Mouse (Mus musculus) liver, embryonic 11.5 days (tissue): ENCODE results near the gene Appbp2. TPM values are rescaled to one million over a fixed set of nuclear protein-coding genes. Genes with fewer than 3 reads are reported as not detected.

Experiments used
- ATAC-seq: fragments of 200-750 bp; cut with Nextera tagmentation; replicated peaks from 2 replicates; pipeline ENCODE4 v1.8.0; 2017; ENCODE audit warnings: moderate number of reproducible peaks, mild to moderate bottlenecking, moderate TSS enrichment, moderate library complexity; ENCODE audit not compliant: low FRiP score
- DNase-seq: peaks from one replicate; pipeline ENCODE4 v3.0.0-alpha.2; 2017; ENCODE audit warnings: low spot score
- H3K27ac ChIP-seq: fragments of 300-500 bp; sonication (generic); 2 replicates; pipeline ENCODE4 v1.5.1; 2014; ENCODE audit warnings: mild to moderate bottlenecking, low read depth, low read length, control low read depth
- H3K27me3 ChIP-seq: fragments of 300-500 bp; sonication (generic); replicated peaks from 2 replicates; pipeline ENCODE4 v1.6.1; 2014; ENCODE audit warnings: low read length, mixed read lengths; ENCODE audit not compliant: control insufficient read depth, insufficient read depth
- H3K36me3 ChIP-seq: fragments of 300-500 bp; sonication (generic); 2 replicates; pipeline ENCODE4 v1.6.1; 2014; ENCODE audit warnings: mild to moderate bottlenecking, low read length, moderate library complexity, mixed read lengths; ENCODE audit not compliant: control insufficient read depth, insufficient read depth
- H3K4me1 ChIP-seq: fragments of 300-500 bp; sonication (generic); replicated peaks from 2 replicates; pipeline ENCODE4 v1.6.1; 2014; ENCODE audit warnings: low read length, mixed read lengths; ENCODE audit not compliant: control insufficient read depth, insufficient read depth
- H3K4me2 ChIP-seq: fragments of 300-500 bp; sonication (generic); 2 replicates; pipeline ENCODE4 v1.6.1; 2014; ENCODE audit warnings: mild to moderate bottlenecking, control low read depth, moderate library complexity
- H3K4me3 ChIP-seq: fragments of 300-500 bp; sonication (generic); 2 replicates; pipeline ENCODE4 v1.5.1; 2014; ENCODE audit warnings: low read depth, low read length, control low read depth
- H3K9ac ChIP-seq: fragments of 300-500 bp; sonication (generic); 2 replicates; pipeline ENCODE4 v1.6.1; 2014; ENCODE audit warnings: low read depth, low read length, control low read depth
- H3K9me3 ChIP-seq: fragments of 300-500 bp; sonication (generic); 2 replicates; pipeline ENCODE4 v1.6.1; 2016; ENCODE audit warnings: low read length, inconsistent platforms, mixed read lengths; ENCODE audit not compliant: control insufficient read depth
- WGBS: fragments of 180-500 bp; shearing (Covaris S2); extraction: QIAGEN DNeasy Blood & Tissue Kit; methylation state at CpG from one replicate; pipeline ENCODE4 v1.1.7; 2014; 5-methylcytosine and 5-hydroxymethylcytosine counted together
- polyA plus RNA-seq: library from polyadenylated mRNA; unstranded; fragments of >200 nt; fragmentation: Nextera tagmentation; extraction: Ambion mirVana; gene quantifications from 2 replicates; pipeline ENCODE4 v1.2.1, GENCODE M21; 2014

Appbp2 gene
- polyA plus RNA-seq, 1 experiment from 2014 or later: 37.1 TPM

- H3K4me1 ChIP-seq: no peaks in the 10 kb centered on the region; the same call in 1 of the 2 replicates
- DNase-seq (peak; percentile 40), ATAC-seq (no peak)
- no peak overlapping the region for H3K4me2 ChIP-seq
- no peaks in the 10 kb centered on the region for H3K9me3 ChIP-seq
- H3K27me3 ChIP-seq: no peaks in the 10 kb centered on the region
- no peak overlapping the region for H3K27ac ChIP-seq
- H3K4me3 ChIP-seq: no peak overlapping the region
- no peaks in the 10 kb centered on the region for H3K36me3 ChIP-seq
- WGBS: 71% methylated on average over 5 of the region's 5 CpGs
- H3K9ac ChIP-seq: no peak overlapping the region
Observed at GRCm38 (mm10) chr11:85184082-85184481, 50.8 kb downstream of the Appbp2 start.

- Histone ChIP-seq H3K9me3 (no peaks in the 10 kb centered on the region), H3K27me3 (no peaks in the 10 kb centered on the region), H3K4me1 (no peaks in the 10 kb centered on the region; the same call in 1 of the 2 replicates), H3K36me3 (no peaks in the 10 kb centered on the region), H3K9ac (peak overlapping the region; percentile 42), H3K27ac (no peak overlapping the region), H3K4me2 (peak overlapping the region; percentile 59), H3K4me3 (peak overlapping the region; percentile 40)
- DNase-seq: no peak
- 33% methylated on average over 13 of the region's 13 CpGs for WGBS
- no peak for ATAC-seq
Observed at GRCm38 (mm10) chr11:85183284-85183779, 51.6 kb downstream of the Appbp2 start.

- Histone ChIP-seq H3K9ac (peak overlapping the region; percentile 42), H3K4me3 (peak overlapping the region; percentile 40), H3K9me3 (no peaks in the 10 kb centered on the region), H3K36me3 (no peaks in the 10 kb centered on the region), H3K27ac (no peak overlapping the region), H3K4me2 (peak overlapping the region; percentile 59), H3K27me3 (no peaks in the 10 kb centered on the region), H3K4me1 (no peaks in the 10 kb centered on the region; the same call in 1 of the 2 replicates)
- DNase-seq: peak; percentile 87
- peak; percentile 82 for ATAC-seq
- 4% methylated on average over 19 of the region's 20 CpGs for WGBS
Observed at GRCm38 (mm10) chr11:85182617-85183283, 52.2 kb downstream of the Appbp2 start.

- Histone ChIP-seq H3K27ac (no peak overlapping the region), H3K4me2 (no peak overlapping the region), H3K9me3 (no peaks in the 10 kb centered on the region), H3K27me3 (no peaks in the 10 kb centered on the region; the same call in 1 of the 2 replicates), H3K4me1 (no peaks in the 10 kb centered on the region; the same call in 1 of the 2 replicates), H3K9ac (no peak overlapping the region), H3K36me3 (no peaks in the 10 kb centered on the region), H3K4me3 (no peak overlapping the region)
- DNase-seq (no peak), ATAC-seq (no peak)
- WGBS: 75% methylated on average over 4 of the region's 4 CpGs
Observed at GRCm38 (mm10) chr11:85178413-85178812, 56.5 kb downstream of the Appbp2 start.

GRCm38 (mm10) chr11:85177761-85178160, 57.2 kb downstream of the Appbp2 start:
- Histone ChIP-seq H3K9ac (no peak overlapping the region), H3K4me1 (no peaks in the 10 kb centered on the region; the same call in 1 of the 2 replicates), H3K36me3 (no peaks in the 10 kb centered on the region), H3K9me3 (no peaks in the 10 kb centered on the region), H3K27ac (no peak overlapping the region), H3K27me3 (no peaks in the 10 kb centered on the region; the same call in 1 of the 2 replicates), H3K4me2 (no peak overlapping the region), H3K4me3 (no peak overlapping the region)
- 74% methylated on average over 6 of the region's 6 CpGs for WGBS
- DNase-seq (no peak), ATAC-seq (no peak)

GRCm38 (mm10) chr11:85175941-85176340, 59.0 kb downstream of the Appbp2 start:
- DNase-seq (no peak), ATAC-seq (no peak)
- H3K4me3 ChIP-seq: no peak overlapping the region
- H3K9ac ChIP-seq: no peak overlapping the region
- no peaks in the 10 kb centered on the region for H3K9me3 ChIP-seq
- 74% methylated on average over 3 of the region's 3 CpGs for WGBS
- no peaks in the 10 kb centered on the region for H3K36me3 ChIP-seq
- H3K27ac ChIP-seq: no peak overlapping the region
- H3K4me2 ChIP-seq: no peak overlapping the region
- no peaks in the 10 kb centered on the region; the same call in 1 of the 2 replicates for H3K27me3 ChIP-seq
- no peaks in the 10 kb centered on the region for H3K4me1 ChIP-seq

- Histone ChIP-seq H3K27ac (no peak overlapping the region), H3K4me3 (no peak overlapping the region), H3K9ac (peak overlapping the region; percentile 26; the same call in 1 of the 2 replicates), H3K36me3 (no peaks in the 10 kb centered on the region), H3K9me3 (no peaks in the 10 kb centered on the region), H3K4me1 (peaks cover 7% of the 10 kb centered on the region), H3K27me3 (no peaks in the 10 kb centered on the region; the same call in 1 of the 2 replicates), H3K4me2 (peak overlapping the region; percentile 60)
- ATAC-seq: no peak
- DNase-seq: no peak
- 59% methylated on average over 2 of the region's 2 CpGs for WGBS
Observed at GRCm38 (mm10) chr11:85170833-85171232, 64.1 kb downstream of the Appbp2 start.

- 12% methylated on average over 21 of the region's 21 CpGs for WGBS
- Histone ChIP-seq H3K4me1 (peaks cover 7% of the 10 kb centered on the region), H3K36me3 (no peaks in the 10 kb centered on the region), H3K27ac (no peak within 1 kb of the TSS), H3K9ac (peak within 1 kb of the TSS; percentile 26), H3K4me3 (no peak within 1 kb of the TSS), H3K9me3 (no peaks in the 10 kb centered on the region), H3K4me2 (peak within 1 kb of the TSS; percentile 60), H3K27me3 (no peaks in the 10 kb centered on the region; the same call in 1 of the 2 replicates)
- DNase-seq (peak; percentile 87), ATAC-seq (peak; percentile 96)
Observed at GRCm38 (mm10) chr11:85170058-85170740, 64.7 kb downstream of the Appbp2 start, which contains the start of gene 1700125H20Rik. Gene 1700125H20Rik, plus strand, starts transcription at chr11:85170404.
